Mouse (Mus musculus) kidney, adult 11 months (tissue): ENCODE measurements around the gene Snx32.

Source experiments
- DNase-seq: peaks from one replicate; pipeline ENCODE4 v3.0.0; 2022

Snx32 gene

DNA sequence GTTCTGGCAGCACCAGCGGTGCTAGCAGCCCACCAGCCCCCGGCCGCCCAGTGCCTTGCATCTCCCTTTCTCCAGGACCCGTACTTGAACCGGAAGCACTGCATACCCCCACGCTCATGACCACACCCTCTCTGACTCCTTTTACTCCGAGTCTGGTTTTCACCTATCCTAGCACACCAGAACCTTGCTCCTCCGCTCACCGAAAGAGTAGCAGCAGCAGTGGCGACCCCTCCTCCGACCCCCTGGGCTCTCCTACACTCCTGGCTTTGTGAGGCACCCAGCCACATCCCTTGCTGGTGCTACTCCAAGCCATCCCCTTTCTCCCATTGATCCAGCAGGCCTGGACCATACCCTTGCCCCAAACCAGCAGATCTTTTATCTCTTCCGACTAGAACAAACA lies 55.3 kb downstream of the Snx32 start:
- no peak for DNase-seq

- DNase-seq: no peak
Measured at GRCm38 (mm10) chr19:5451766-5452165, 58.6 kb downstream of the Snx32 start.

DNA sequence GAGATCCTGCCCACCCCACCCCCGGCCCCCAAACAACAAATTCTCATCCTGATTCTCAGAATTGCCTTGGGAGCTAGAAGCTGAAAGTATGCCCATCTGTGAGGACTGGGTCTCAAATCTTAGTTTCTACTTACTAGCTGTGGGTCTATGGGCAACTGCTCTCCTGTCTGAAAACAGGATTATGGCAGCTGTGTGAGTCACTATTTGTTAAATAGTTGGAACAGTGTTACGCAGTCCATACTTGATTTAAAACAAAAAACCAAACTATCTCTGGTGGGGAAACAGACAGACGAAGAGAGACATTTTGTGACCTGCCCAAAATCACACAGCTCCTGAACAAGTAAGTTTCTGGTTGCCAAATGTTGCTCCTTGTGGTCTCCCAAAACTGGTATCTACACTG lies 60.7 kb downstream of the Snx32 start:
- no peak for DNase-seq

- DNase-seq: no peak
Measured at GRCm38 (mm10) chr19:5448354-5449150, 61.8 kb downstream of the Snx32 start.

GRCm38 (mm10) chr19:5447515-5448353 lies 62.6 kb downstream of the Snx32 start, which contains the start of gene Fosl1:
Fosl1 (plus strand) TSS chr19:5447547.
- peak; percentile 60 for DNase-seq

GRCm38 (mm10) chr19:5445747-5446146 lies 64.6 kb downstream of the Snx32 start:
- no peak for DNase-seq

GRCm38 (mm10) chr19:5444954-5445353 lies 65.4 kb downstream of the Snx32 start:
- DNase-seq: peak; percentile 64

DNA sequence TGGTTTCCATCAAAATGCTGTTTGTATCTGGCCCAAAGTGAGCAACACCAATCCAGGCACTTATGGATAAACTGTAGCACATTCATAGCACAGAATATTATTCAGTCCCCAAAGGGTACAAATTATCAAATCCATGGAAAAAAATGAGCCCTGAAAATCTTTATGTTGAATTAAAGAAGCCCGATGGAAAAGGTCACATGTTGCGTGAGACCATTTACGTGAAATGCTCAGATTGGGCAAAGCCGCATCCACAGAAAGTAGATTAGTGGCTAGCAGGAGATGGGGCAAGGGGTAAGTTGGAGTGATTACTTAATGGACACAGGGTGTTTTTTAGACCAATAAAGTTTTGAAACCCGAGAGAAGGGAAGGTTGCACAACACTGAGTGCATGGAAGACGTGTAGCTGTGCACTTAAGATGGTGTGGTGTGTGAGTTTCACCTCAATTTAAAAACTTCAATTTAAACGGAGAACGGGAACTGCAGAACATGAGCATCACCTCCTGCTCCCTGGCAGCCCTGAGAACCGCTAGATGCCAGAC lies 65.9 kb downstream of the Snx32 start:
- no peak for DNase-seq
